Mouse (Mus musculus): ENCODE measurements around the gene Aldh1a1. TPM values are rescaled to one million over a fixed set of nuclear protein-coding genes. Genes with fewer than 3 reads are reported as not detected.

The Aldh1a1 gene
- polyA plus RNA-seq, 1 experiment from 2014 or later, result 4.1 TPM

DNA sequence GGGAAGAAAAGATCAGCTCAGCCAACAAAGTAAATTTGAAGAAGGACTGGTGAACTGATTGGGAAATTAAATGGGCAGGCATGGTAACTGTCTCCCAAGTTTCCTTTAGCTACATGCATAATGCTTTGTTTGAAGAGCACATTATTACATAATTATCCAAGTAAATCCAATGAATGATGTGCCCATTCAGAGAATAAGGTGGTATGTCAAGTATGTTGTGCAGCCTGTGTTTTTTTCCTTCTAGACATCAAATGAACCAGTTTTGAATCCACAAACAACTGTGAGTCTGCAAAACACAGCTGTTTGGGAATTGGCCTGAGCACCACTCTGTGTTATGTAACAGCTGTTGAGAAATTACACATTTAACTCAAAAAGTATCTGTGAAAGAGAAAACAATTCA, 107.4 kb downstream of the Aldh1a1 start:
- Histone ChIP-seq H3K36me3 (ENCODE audit: insufficient read depth, low read length) (no peaks in the 10 kb centered on the region), H3K4me3 (replicated peaks; ENCODE audit: low read depth, low read length) (no peak overlapping the region), H3K9me3 (replicated peaks; ENCODE audit: low read length) (no peaks in the 10 kb centered on the region), H3K4me2 (ENCODE audit: low read length) (no peak overlapping the region), H3K27ac (no peak overlapping the region), H3K4me1 (replicated peaks; ENCODE audit: insufficient read depth, low read length) (no peaks in the 10 kb centered on the region), H3K9ac (ENCODE audit: low read depth, low read length) (no peak overlapping the region), H3K27me3 (ENCODE audit: insufficient read depth, low read length) (no peaks in the 10 kb centered on the region)
- ATAC-seq (replicated peaks; ENCODE audit: low FRiP score, low read depth), result no peak
- peak; percentile 25 for DNase-seq (ENCODE audit: low spot score)
- TF ChIP-seq CTCF (IDR thresholded peaks at IDR 0.05; ENCODE audit: low read depth), result no peak

DNA sequence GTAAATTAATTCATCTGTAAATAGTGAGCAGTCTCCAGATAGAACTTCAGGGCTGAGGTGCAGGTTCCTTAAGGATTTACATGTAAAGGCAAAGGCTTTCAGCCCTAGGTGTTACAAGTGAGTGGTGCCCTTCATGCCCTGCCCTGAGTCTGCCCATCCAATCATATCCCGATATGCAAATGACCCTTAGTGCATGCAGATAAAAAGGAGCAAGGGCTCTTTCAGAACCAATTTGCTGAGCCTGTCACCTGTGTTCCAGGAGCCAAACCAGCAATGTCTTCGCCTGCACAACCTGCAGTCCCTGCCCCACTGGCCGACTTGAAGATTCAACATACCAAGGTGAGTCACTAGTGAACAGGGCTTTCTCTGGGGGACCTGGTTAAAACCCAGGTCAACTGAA, 109.2 kb downstream of the Aldh1a1 start:
- H3K4me3 ChIP-seq (replicated peaks; ENCODE audit: low read depth, low read length), result no peak overlapping the region
- H3K27ac ChIP-seq, result no peak overlapping the region

DNA sequence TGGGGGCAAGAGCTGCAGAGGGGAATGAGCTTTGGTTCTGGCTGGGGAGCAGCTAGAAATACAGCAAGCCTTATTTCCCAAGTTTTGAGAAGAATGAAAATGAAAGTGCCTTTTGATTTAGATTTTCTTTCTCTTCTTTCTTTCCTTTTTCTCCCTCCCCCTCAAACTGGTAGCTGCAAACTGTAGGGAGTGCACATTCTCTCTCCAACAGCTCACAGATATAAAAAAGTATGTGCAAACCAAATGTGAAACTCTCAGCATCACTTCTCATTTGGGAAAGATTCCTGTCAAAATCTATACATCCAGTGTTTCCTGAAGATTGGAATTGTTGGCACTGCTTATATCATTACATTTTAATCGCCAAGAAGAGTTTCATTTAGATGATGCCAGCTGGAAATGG, 110.7 kb downstream of the Aldh1a1 start:
- 85% methylated on average over 1 of the region's 1 CpGs for WGBS
- no peak overlapping the region for H3K4me2 ChIP-seq (ENCODE audit: low read length)
- H3K9me3 ChIP-seq (replicated peaks; ENCODE audit: low read length), result no peaks in the 10 kb centered on the region
- DNase-seq (ENCODE audit: low spot score) (no peak), ATAC-seq (replicated peaks; ENCODE audit: low FRiP score, low read depth) (no peak)
- no peaks in the 10 kb centered on the region for H3K4me1 ChIP-seq (replicated peaks; ENCODE audit: insufficient read depth, low read length)
- H3K27me3 ChIP-seq (ENCODE audit: insufficient read depth, low read length), result no peaks in the 10 kb centered on the region
- TF ChIP-seq CTCF (IDR thresholded peaks at IDR 0.05; ENCODE audit: low read depth), result no peak
- no peak overlapping the region for H3K9ac ChIP-seq (ENCODE audit: low read depth, low read length)
- no peak overlapping the region for H3K4me3 ChIP-seq (replicated peaks; ENCODE audit: low read depth, low read length)
- no peaks in the 10 kb centered on the region for H3K36me3 ChIP-seq (ENCODE audit: insufficient read depth, low read length)
- no peak overlapping the region for H3K27ac ChIP-seq

More for the DNA sequence above, 109.2 kb downstream of the Aldh1a1 start:
- DNase-seq (ENCODE audit: low spot score) (peak; percentile 42), ATAC-seq (replicated peaks; ENCODE audit: low FRiP score, low read depth) (peak; percentile 74)
- 52% methylated on average over 3 of the region's 3 CpGs for WGBS
- H3K27me3 ChIP-seq (ENCODE audit: insufficient read depth, low read length), result no peaks in the 10 kb centered on the region
- H3K4me1 ChIP-seq (replicated peaks; ENCODE audit: insufficient read depth, low read length), result no peaks in the 10 kb centered on the region
- no peaks in the 10 kb centered on the region for H3K36me3 ChIP-seq (ENCODE audit: insufficient read depth, low read length)
- no peak for TF ChIP-seq CTCF (IDR thresholded peaks at IDR 0.05; ENCODE audit: low read depth)
- H3K9me3 ChIP-seq (replicated peaks; ENCODE audit: low read length), result no peaks in the 10 kb centered on the region
- no peak overlapping the region for H3K9ac ChIP-seq (ENCODE audit: low read depth, low read length)
- H3K4me2 ChIP-seq (ENCODE audit: low read length), result no peak overlapping the region

GRCm38 (mm10) chr19:20603866-20604265, 111.4 kb downstream of the Aldh1a1 start:
- DNase-seq (ENCODE audit: low spot score), result no peak
- H3K9me3 ChIP-seq (replicated peaks; ENCODE audit: low read length), result no peaks in the 10 kb centered on the region
- H3K27me3 ChIP-seq (ENCODE audit: insufficient read depth, low read length), result no peaks in the 10 kb centered on the region
- no peak overlapping the region for H3K9ac ChIP-seq (ENCODE audit: low read depth, low read length)
- no peaks in the 10 kb centered on the region for H3K36me3 ChIP-seq (ENCODE audit: insufficient read depth, low read length)
- no peaks in the 10 kb centered on the region for H3K4me1 ChIP-seq (replicated peaks; ENCODE audit: insufficient read depth, low read length)
- no peak overlapping the region for H3K4me2 ChIP-seq (ENCODE audit: low read length)
- H3K27ac ChIP-seq, result no peak overlapping the region
- no peak for TF ChIP-seq CTCF (IDR thresholded peaks at IDR 0.05; ENCODE audit: low read depth)
- WGBS, result 86% methylated on average over 2 of the region's 2 CpGs
- ATAC-seq (replicated peaks; ENCODE audit: low FRiP score, low read depth), result no peak
- H3K4me3 ChIP-seq (replicated peaks; ENCODE audit: low read depth, low read length), result no peak overlapping the region

DNA sequence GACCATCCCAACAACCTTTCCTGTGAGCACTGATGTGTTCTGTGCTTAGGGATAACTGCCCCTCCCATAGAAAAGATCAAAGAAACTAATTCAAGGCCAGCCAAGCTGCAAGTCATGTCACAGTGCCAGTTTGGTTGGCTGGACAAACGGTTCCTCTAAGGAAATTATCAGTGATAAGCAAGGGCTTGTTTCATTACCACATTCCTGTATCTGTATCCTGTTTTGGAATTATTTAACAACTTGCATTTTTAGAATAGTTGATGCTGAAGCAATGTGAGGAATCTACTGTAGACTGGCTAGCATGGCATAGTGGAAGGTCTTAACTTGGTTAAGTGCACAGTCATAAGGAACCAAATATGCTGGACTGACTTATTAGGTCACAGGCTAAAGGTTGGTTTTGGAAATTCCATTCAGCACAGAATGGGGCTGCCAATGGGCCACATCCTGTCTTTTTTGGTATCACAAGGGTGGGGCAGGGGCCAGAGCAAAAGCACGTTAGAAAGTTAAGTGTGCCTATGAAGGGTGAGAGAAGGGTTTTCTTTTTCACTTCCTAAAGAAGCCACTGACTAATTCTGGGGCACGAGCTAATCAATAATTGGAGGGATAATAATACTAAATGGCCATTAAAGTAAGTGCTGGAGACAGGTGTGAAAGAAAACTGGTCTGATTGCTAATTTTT, 121.9 kb downstream of the Aldh1a1 start:
- 50% methylated on average over 3 of the region's 3 CpGs for WGBS
- Histone ChIP-seq H3K27me3 (ENCODE audit: insufficient read depth, low read length) (no peaks in the 10 kb centered on the region), H3K36me3 (ENCODE audit: insufficient read depth, low read length) (no peaks in the 10 kb centered on the region), H3K9me3 (replicated peaks; ENCODE audit: low read length) (no peaks in the 10 kb centered on the region), H3K9ac (ENCODE audit: low read depth, low read length) (no peak overlapping the region), H3K4me3 (replicated peaks; ENCODE audit: low read depth, low read length) (no peak overlapping the region), H3K27ac (no peak overlapping the region), H3K4me2 (ENCODE audit: low read length) (no peak overlapping the region), H3K4me1 (replicated peaks; ENCODE audit: insufficient read depth, low read length) (no peaks in the 10 kb centered on the region)
- DNase-seq (ENCODE audit: low spot score) (no peak), ATAC-seq (replicated peaks; ENCODE audit: low FRiP score, low read depth) (no peak)
- TF ChIP-seq CTCF (IDR thresholded peaks at IDR 0.05; ENCODE audit: low read depth), result no peak

GRCm38 (mm10) chr19:20622434-20622833, 129.9 kb downstream of the Aldh1a1 start:
- no peaks in the 10 kb centered on the region for H3K4me1 ChIP-seq (replicated peaks; ENCODE audit: insufficient read depth, low read length)
- H3K36me3 ChIP-seq (ENCODE audit: insufficient read depth, low read length), result no peaks in the 10 kb centered on the region
- no peaks in the 10 kb centered on the region for H3K27me3 ChIP-seq (ENCODE audit: insufficient read depth, low read length)
- ATAC-seq (replicated peaks; ENCODE audit: low FRiP score, low read depth), result no peak
- H3K9me3 ChIP-seq (replicated peaks; ENCODE audit: low read length), result no peaks in the 10 kb centered on the region
- no peak for DNase-seq (ENCODE audit: low spot score)
- no peak overlapping the region for H3K27ac ChIP-seq
- WGBS, result 70% methylated on average over 2 of the region's 2 CpGs
- H3K4me3 ChIP-seq (replicated peaks; ENCODE audit: low read depth, low read length), result no peak overlapping the region
- no peak overlapping the region for H3K4me2 ChIP-seq (ENCODE audit: low read length)
- no peak overlapping the region for H3K9ac ChIP-seq (ENCODE audit: low read depth, low read length)
- no peak for TF ChIP-seq CTCF (IDR thresholded peaks at IDR 0.05; ENCODE audit: low read depth)

DNA sequence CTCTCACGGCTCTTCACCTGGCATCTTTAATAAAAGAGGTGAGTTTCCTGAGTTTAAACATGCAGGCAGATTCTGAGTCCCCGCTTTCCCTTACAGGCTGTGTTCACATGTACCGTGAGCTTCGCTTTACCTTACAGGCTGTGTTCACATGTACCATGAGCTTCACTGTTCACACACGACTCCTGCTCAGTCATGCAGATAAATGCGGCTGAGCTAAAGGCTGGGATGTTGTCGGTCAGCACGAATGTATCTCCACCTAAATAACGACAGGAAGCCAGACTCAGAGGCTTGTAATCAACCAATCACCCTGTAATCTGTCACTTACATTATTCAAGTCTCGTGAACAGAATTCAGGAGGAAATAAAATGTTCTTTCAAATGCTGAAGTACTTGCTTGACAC, 130.9 kb downstream of the Aldh1a1 start:
- WGBS, result 42% methylated on average over 10 of the region's 10 CpGs
- H3K4me2 ChIP-seq (ENCODE audit: low read length), result no peak overlapping the region
- no peaks in the 10 kb centered on the region for H3K27me3 ChIP-seq (ENCODE audit: insufficient read depth, low read length)
- H3K9me3 ChIP-seq (replicated peaks; ENCODE audit: low read length), result no peaks in the 10 kb centered on the region
- H3K4me3 ChIP-seq (replicated peaks; ENCODE audit: low read depth, low read length), result no peak overlapping the region
- no peaks in the 10 kb centered on the region for H3K36me3 ChIP-seq (ENCODE audit: insufficient read depth, low read length)
- ATAC-seq (replicated peaks; ENCODE audit: low FRiP score, low read depth) (no peak), DNase-seq (ENCODE audit: low spot score) (no peak)
- H3K27ac ChIP-seq, result no peak overlapping the region
- TF ChIP-seq CTCF (IDR thresholded peaks at IDR 0.05; ENCODE audit: low read depth), result no peak
- H3K4me1 ChIP-seq (replicated peaks; ENCODE audit: insufficient read depth, low read length), result no peaks in the 10 kb centered on the region
- H3K9ac ChIP-seq (ENCODE audit: low read depth, low read length), result no peak overlapping the region
